Mouse (Mus musculus) granulocyte monocyte progenitor cell, adult 5-6 weeks (primary cell): ENCODE results near the gene Cpne9. TPM values are rescaled to one million over a fixed set of nuclear protein-coding genes. Genes with fewer than 3 reads are reported as not detected.

ENCODE experiments used
- ATAC-seq: replicated peaks from 2 replicates; pipeline ENCODE4 v1.8.0; 2016; ENCODE audit warnings: mild to moderate bottlenecking, moderate TSS enrichment, inconsistent platforms; ENCODE audit not compliant: poor library complexity, severe bottlenecking
- total RNA-seq, 2 experiments: library from RNA; stranded (forward) in 1 of 2; stranded (reverse) in 1 of 2; fragments of 200-712, 200-1000 nt in 1 of 2; fragments of >200 nt in 1 of 2; fragmentation: Nextera tagmentation in 1 of 2; gene quantifications; 2 replicates each; pipeline ENCODE4 v1.2.3; 2014 to 2017

Cpne9 gene
- total RNA-seq (2014; fragmentation: Nextera tagmentation) (0.19 TPM in 1 of 2 replicates, not detected in the other), total RNA-seq (2017) (0.39 TPM in 1 of 2 replicates, not detected in the other)

GRCm38 (mm10) chr6:113282101-113282802, at the start of gene Cpne9:
Gene Cpne9 (plus strand): TSS chr6:113282307.
- ATAC-seq = peak; percentile 36; the same call in 1 of the 2 replicates

DNA sequence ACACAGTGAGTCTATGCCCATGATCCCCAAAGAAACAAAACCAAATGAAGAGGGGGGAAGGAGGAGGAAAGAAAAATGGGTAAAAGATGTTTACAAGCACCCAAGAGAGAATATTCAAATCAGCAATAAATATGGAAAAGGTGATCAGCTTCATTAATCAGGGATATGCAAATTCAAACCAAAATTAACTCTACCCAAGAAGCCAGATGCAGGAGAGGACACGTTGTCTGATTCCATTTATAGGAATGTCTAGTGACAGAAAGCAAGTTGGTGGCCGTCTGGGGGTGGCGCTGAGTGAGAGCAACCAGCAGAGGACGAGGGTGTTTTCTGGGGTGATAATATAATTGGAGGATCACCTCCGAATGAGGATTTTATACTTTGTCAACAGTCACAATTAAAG, 47.0 kb upstream of the Cpne9 start:
- ATAC-seq = no peak

GRCm38 (mm10) chr6:113237542-113238270, 44.4 kb upstream of the Cpne9 start, which contains the start of gene Mtmr14:
Gene Mtmr14 (plus strand): TSS chr6:113237843.
- peak; percentile 96 for ATAC-seq

DNA sequence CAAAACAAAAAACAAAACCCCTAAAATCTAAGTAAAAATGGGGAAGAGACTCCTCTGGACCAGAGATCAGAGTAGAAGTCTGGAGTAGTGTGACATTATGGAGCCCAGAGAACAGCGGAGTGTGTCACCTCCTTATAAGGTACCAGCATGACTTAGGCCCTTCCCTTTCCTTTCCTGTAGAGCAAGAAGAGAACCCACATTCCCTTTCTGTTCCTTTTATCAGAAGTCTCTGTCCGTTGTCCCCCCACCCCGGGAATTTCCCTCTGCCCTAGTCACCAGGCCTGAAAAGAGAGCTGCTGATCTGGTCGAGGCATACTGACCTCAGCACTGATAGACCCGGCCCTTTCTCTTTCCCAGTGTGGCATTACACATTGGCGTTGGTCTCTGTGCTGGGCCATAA, 43.7 kb upstream of the Cpne9 start:
- ATAC-seq = peak; percentile 76

- no peak for ATAC-seq
Measured at GRCm38 (mm10) chr6:113242753-113243152, 39.4 kb upstream of the Cpne9 start.

GRCm38 (mm10) chr6:113245585-113245984, 36.5 kb upstream of the Cpne9 start:
- peak; percentile 84 for ATAC-seq

DNA sequence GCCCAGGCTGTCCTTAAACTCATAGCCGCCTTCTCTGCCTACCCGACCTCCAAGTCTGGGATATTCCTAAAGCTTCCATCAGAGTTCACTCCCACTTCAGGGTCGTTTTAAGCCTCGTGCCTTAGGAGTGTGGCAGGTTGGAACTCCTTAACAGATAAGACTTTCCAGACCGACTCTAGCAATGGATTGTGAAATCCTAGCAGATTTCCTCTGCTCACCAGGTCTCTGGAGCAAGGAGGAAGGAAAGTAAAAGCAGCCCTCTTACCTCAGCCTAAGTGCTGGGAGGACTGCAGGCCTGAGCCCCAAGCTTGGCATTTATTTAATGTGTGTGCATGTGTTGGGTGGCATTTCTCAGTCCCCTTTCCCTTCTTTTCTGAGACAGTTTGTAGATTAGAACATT, 31.3 kb upstream of the Cpne9 start:
- ATAC-seq = peak; percentile 64

DNA sequence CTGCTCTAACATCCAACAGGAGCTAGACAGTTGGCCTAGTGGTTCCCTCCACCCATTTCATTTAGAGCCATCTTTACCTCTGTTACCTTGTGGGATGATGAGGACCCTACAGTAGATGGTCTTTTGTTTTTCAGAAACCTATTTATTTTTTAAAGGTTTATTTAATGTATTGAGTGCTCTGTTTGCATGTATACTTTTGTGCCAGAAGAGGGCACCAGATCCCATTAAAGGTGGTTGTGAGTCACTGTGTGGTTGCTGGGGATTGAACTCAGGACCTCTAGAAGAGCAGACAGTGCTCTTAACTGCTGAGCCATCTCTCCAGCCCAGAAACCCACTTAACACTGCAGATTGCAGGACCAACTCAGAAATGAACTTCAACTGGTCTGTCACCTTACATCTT, 30.2 kb upstream of the Cpne9 start:
- no peak for ATAC-seq

- ATAC-seq = peak; percentile 46
Measured at GRCm38 (mm10) chr6:113254899-113255298, 27.2 kb upstream of the Cpne9 start.

- peak; percentile 75 for ATAC-seq
Measured at GRCm38 (mm10) chr6:113261174-113261858, 20.8 kb upstream of the Cpne9 start.

DNA sequence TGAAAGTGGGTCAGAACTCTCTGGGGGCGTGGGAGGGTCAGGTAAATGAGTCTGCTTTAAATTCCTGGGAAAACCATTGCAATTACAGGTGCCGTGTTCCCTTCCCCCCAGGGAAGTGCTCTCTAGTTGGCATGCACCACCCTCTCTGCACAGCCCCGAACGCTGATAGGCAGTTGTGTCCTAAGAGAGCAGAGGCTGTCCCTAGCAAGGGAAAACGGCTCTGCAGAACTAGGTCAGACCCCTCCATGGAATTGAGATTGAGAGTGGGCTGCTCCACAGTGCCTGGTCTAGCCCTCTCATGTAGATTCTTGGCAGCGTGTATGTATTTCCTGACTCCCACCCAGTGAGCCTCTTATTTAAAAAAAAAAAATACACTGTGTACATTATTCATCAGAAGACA, 18.6 kb upstream of the Cpne9 start:
- no peak for ATAC-seq

GRCm38 (mm10) chr6:113264429-113264828, 17.7 kb upstream of the Cpne9 start:
- ATAC-seq = no peak

- no peak for ATAC-seq
Measured at GRCm38 (mm10) chr6:113266996-113267655, 15.0 kb upstream of the Cpne9 start.

DNA sequence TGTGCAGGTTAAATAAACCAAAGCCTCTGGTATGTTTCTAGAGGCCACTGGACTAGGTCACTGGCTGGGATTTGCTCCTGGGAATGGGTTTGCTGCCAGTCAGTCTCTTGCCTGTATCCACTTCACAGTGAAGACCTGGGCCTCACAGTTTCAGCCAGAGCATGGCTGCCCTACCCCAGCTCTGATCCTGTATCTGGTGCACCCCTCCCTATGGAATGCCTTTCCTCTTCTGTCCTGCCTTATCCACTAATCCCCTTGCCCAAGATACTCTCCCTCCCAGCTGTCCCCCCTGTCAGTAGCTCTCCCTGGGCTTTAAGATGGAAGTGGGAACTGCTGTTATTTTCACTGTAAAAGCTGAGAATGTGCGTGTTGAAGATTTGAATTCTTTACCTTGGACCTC, 14.1 kb upstream of the Cpne9 start:
- ATAC-seq = no peak

DNA sequence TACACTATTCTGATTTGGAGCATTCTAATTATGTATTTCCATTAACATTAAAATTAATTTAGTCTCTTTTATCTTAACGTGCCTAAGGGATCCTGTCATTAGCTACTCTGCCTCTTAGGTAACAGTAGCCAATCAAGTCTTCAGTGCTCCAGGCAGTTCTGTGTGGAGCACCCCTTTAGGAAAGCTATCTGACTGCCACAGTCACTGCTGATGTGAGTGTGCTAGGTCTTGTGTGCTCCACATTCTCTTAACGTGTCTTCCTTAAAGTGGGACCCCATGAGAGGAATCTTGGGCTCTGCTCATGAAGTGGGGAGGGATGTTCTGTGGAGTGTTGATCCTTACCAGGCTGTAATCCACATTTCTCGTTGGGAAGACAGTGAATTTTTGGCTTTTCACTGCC, 9.7 kb upstream of the Cpne9 start:
- no peak for ATAC-seq

- no peak for ATAC-seq
Measured at GRCm38 (mm10) chr6:113276846-113277245, 5.3 kb upstream of the Cpne9 start.

- 0 out of 2 replicates have a peak, but pooled peaks have one; percentile 5 for ATAC-seq
Measured at GRCm38 (mm10) chr6:113281676-113282075, 431 bp upstream of the Cpne9 start.

GRCm38 (mm10) chr6:113282969-113283368, 862 bp downstream of the Cpne9 start:
- ATAC-seq = no peak

DNA sequence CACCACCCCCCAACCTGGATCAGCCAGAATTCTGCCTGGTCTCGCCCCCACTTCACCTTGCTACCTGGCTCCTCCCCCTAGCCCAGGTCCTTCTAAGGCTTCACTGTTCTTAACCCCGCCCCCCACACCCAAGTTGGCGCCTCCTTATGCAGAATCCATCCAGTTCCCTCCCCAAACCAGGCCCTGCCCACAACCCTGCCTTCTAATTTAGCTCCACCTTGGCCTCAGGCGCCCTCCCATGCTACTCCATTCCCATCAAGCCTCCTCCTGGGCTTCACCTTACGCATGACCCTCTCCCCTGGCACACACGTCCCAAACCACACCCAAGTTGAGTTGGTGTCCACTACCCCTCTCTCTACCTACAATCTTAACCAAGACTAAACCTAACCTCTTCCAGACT, 1.4 kb downstream of the Cpne9 start:
- ATAC-seq = no peak

GRCm38 (mm10) chr6:113284931-113285330, 2.8 kb downstream of the Cpne9 start:
- peak; percentile 71 for ATAC-seq
